Mouse (Mus musculus) bone marrow macrophage, adult 2 months (primary cell): Measurements from ENCODE around the gene Snrpd2.

Experiments used
- CTCF ChIP-seq: IDR thresholded peaks from 2 replicates; pipeline ENCODE4 v1.5.1; 2012; ENCODE audit warnings: low read depth, mild to moderate bottlenecking, low read length, moderate library complexity
- POLR2A ChIP-seq: IDR thresholded peaks from 2 replicates; pipeline ENCODE4 v1.6.1; 2012; ENCODE audit warnings: mild to moderate bottlenecking, low read depth, low read length, borderline replicate concordance

DNA sequence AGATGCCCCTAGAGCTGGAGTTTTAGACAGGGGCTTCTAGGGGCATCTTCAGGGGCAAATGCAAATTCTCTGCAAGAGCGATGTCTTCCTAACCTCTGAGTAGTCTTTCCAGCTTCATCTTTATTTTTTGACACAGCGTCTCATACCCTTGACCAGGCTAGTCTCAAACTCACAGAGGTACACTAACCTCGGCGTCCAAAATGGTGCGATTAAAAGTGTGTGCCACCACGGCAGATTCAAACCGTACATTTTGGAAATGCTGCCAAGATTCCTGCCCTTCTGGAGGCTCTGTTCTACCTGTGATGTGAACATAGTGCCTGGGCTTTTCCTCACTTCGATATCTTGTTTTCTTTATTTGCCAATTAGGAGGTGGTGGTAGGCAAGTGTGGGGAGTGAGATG lies 30.4 kb upstream of the Snrpd2 start:
- TF ChIP-seq CTCF: no peak
- no peak for TF ChIP-seq POLR2A
